Mouse (Mus musculus) midbrain, embryonic 11.5 days (tissue): ENCODE results near the gene Nrde2. TPM values are rescaled to one million over a fixed set of nuclear protein-coding genes. Genes with fewer than 3 reads are reported as not detected.

Source experiments
- polyA plus RNA-seq: library from polyadenylated mRNA; unstranded; fragments of >200 nt; fragmentation: Nextera tagmentation; extraction: Ambion mirVana; gene quantifications from 2 replicates; pipeline ENCODE4 v1.2.1, GENCODE M21; 2014

Nrde2 gene
- polyA plus RNA-seq, 1 experiment from 2014 or later = 13.5 TPM

Other genes with a start within 250 kb of the Nrde2 start
- gene Kcnk13, start 195.2 kb downstream of the Nrde2 start, polyA plus RNA-seq = 0.15 and 0.18 TPM in 2 replicates
- gene Psmc1, start 49.5 kb downstream of the Nrde2 start, polyA plus RNA-seq = 448 and 451 TPM in 2 replicates
- 1,565 and 1,591 TPM in 2 replicates for gene Calm1, start 39.8 kb upstream of the Nrde2 start, polyA plus RNA-seq